Mouse (Mus musculus) skeletal muscle tissue, adult 2 months (tissue): ENCODE measurements around the gene Gm28043.

Experiments used
- DNase-seq: peaks from one replicate; pipeline ENCODE4 v3.0.0-alpha.2; 2012; ENCODE audit warnings: low read depth, low spot score

Gene Gm28043

GRCm38 (mm10) chr17:29623488-29623887, 8.8 kb downstream of the Gm28043 start:
- DNase-seq: no peak

GRCm38 (mm10) chr17:29627285-29627684, 12.6 kb downstream of the Gm28043 start:
- DNase-seq: peak; percentile 95

GRCm38 (mm10) chr17:29628946-29629345, 14.3 kb downstream of the Gm28043 start:
- peak; percentile 81 for DNase-seq

- DNase-seq: no peak
Observed at GRCm38 (mm10) chr17:29629620-29630019, 14.9 kb downstream of the Gm28043 start.

GRCm38 (mm10) chr17:29632312-29632711, 17.6 kb downstream of the Gm28043 start:
- DNase-seq: no peak

- no peak for DNase-seq
Observed at GRCm38 (mm10) chr17:29635492-29635891, 20.8 kb downstream of the Gm28043 start.

- no peak for DNase-seq
Observed at GRCm38 (mm10) chr17:29636118-29636517, 21.4 kb downstream of the Gm28043 start.

- DNase-seq: peak; percentile 35
Observed at GRCm38 (mm10) chr17:29637377-29637776, 22.7 kb downstream of the Gm28043 start.

GRCm38 (mm10) chr17:29637895-29638294, 23.2 kb downstream of the Gm28043 start:
- no peak for DNase-seq

- DNase-seq: no peak
Observed at GRCm38 (mm10) chr17:29640971-29641370, 26.3 kb downstream of the Gm28043 start.

- DNase-seq: no peak
Observed at GRCm38 (mm10) chr17:29642219-29642618, 27.5 kb downstream of the Gm28043 start.

GRCm38 (mm10) chr17:29658249-29658648, 43.6 kb downstream of the Gm28043 start:
- DNase-seq: no peak

- DNase-seq: peak; percentile 91
Observed at GRCm38 (mm10) chr17:29660076-29660761, 45.5 kb downstream of the Gm28043 start, which contains the start of gene Cmtr1. TSS of gene Cmtr1 (plus strand) at chr17:29660595.

GRCm38 (mm10) chr17:29660762-29661391, 46.2 kb downstream of the Gm28043 start:
- DNase-seq: no peak

GRCm38 (mm10) chr17:29662145-29662544, 47.5 kb downstream of the Gm28043 start:
- no peak for DNase-seq

GRCm38 (mm10) chr17:29668051-29668986, 53.6 kb downstream of the Gm28043 start:
- DNase-seq: no peak

- no peak for DNase-seq
Observed at GRCm38 (mm10) chr17:29669030-29669429, 54.4 kb downstream of the Gm28043 start.

GRCm38 (mm10) chr17:29669936-29670335, 55.3 kb downstream of the Gm28043 start:
- no peak for DNase-seq

GRCm38 (mm10) chr17:29671021-29671420, 56.3 kb downstream of the Gm28043 start:
- no peak for DNase-seq

GRCm38 (mm10) chr17:29673325-29673724, 58.6 kb downstream of the Gm28043 start:
- no peak for DNase-seq

- no peak for DNase-seq
Observed at GRCm38 (mm10) chr17:29678526-29678925, 63.9 kb downstream of the Gm28043 start.
